Mouse (Mus musculus): ENCODE measurements around the gene Prickle2.

The Prickle2 gene

DNA sequence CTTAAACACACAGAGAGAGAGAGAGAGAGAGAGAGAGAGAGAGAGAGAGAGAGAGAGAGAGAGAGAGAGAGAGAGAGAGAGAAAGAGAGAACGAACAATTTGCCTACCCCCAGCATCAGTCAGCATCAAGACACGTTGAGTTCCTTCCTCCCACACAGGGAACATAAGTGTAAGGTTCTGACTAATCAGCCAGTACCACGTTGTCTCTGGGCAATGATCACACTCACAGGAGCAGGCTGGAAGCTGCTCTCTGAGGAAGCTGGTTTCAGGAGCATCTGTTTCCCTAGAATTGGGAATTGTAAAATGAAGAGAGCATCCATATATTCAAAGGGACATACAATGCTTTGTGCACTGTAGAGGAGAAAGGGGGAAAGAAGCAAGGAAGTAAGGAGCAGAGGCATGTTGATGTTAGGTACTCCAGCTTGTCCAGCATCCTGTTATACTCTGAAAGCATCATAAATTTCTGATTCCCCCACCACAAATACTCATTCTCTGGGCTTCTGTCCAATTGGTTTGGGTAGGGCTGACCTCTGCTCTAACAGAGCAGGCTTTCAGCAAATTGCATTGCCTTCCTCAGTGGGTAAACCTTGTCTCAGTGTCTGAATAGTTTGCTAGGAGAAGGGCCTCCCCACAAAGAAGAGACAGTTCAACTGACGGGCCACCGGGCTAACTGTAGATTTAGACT lies 116.4 kb downstream of the Prickle2 start:
- no peak for DNase-seq (ENCODE audit: low read depth, low spot score)

DNA sequence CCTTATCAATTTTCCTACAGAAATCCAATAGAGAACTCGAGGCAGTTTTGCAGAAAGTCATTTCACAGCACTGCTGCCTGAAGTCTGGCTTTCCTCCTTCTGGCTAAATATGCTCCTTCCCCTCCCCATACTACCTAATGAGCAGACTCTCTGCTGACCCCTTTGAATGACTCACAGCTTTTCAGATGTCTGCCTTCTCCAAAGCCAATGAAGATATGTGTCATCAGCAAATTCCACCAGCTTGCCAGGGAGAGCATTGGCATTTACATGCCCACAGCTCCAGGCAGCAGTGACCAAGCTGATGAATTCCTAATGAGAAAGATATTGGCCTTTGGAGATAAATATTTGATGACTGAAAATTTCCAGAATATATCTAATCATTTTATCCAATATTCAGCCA lies 121.9 kb downstream of the Prickle2 start:
- DNase-seq (ENCODE audit: low read depth, low spot score) = no peak

DNA sequence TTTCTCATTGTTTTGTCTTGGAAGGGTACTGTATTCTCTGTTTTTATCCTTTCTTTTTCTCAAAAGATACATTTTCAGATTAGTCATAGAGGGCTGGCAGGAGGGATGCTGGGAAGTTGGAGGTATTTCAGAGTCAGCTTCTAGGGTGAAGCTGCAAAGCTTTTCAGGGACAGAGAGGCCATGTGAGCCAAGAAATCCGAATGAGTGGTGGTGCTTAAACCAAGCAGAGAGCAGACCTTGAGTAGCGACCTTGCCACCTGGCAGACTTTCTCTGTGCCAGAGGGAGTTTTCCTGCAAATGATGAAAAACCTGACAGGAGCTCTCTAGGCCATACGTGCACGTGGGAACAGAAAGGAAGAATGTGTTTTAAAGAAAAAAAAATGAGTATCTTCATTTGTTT lies 130.7 kb downstream of the Prickle2 start:
- DNase-seq (ENCODE audit: low read depth, low spot score) = no peak

DNA sequence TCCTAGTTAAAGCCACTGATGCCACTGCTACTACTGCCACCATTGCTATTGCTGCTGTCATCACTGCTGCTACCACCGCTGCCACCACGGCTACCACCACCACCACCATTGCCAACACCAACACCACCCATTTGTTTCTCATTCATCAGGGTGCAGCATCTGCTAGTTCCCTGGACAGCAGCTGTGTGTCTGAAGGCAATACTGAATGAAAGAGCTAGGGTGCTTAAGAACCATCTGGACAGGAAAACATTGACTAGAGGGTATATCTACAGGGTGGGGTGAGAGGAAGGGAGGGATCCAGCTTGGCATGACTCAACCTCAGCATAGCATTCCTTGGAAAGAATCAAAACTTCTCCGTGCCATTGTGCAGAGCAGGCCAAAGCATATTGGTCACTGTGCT lies 133.8 kb downstream of the Prickle2 start:
- DNase-seq (ENCODE audit: low read depth, low spot score) = no peak

DNA sequence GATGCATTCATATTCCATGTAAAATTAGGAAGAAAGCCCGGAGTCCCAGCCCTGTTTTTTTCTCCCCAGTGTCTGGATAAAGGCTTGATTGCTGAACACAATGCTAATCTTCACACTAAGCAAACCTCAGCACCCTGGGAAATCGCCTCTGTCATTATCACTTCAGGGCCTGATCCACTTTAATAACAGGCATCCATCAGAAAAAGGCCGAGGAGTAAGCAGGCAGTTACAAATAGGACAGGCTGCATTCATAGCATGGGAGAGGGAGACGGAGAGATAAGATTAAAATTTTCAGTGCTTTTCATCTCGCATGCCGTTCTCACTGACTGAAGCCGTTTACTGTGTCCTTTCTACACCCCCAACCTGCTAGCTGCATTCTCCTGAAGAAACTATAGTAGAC lies 135.9 kb downstream of the Prickle2 start:
- no peak for DNase-seq (ENCODE audit: low read depth, low spot score)

DNA sequence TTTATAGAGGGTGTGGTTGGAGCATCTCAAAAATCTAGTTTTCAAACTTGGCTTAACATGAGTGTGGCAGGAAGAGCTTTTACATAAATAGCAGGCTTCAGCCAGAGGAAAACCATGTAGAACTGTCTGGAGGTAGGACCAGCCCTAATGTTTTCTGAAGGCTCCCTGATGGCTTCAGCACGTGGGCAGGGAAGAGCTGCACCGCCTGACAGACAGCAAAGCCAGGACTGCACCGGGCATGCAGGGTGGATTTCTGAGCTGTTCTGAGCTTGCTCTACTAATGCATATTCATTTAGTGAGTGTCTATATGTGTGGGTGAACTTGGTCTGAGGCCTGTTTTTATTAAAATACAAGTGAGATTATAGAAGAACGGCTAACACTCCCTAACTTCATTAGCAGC lies 136.7 kb downstream of the Prickle2 start:
- DNase-seq (ENCODE audit: low read depth, low spot score) = no peak

DNA sequence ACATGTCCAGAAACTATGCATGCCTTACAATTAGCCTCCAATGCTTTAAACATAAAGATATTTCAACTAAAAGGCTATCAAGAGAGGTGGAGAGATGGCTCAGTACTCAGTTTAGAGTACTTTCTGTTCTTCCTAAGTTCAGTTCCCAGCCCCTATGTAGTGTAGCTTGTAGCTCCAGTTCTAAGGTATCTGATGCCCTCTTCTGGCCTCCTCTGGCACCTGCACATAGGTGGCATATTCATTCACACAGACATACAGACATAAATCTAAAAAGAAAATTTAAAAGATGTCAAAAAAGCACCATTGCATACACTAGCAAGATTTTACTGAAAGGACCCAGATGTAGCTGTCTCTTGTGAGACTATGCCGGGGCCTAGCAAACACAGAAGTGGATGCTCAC lies 146.7 kb downstream of the Prickle2 start:
- no peak for DNase-seq (ENCODE audit: low read depth, low spot score)

DNA sequence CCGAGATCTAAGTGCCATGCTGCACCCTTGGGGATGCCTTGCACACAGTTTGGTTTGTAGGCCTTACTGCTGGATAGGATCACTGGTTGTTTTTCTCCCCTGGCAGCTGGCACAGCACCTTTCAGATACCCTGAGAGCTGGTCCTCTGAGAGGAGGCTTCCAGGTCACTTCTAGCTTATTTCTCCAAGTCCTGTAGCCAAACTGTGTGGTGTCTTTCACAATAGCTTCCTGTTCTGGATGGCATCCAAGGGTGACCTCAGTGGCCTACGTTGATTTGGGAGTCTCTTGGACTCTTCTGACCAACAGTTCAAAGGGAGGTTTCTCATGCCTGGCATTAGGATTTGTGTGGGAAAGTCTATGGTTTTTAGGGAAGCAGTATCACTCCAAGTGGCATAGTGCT lies 150.3 kb downstream of the Prickle2 start:
- no peak for DNase-seq (ENCODE audit: low read depth, low spot score)

DNA sequence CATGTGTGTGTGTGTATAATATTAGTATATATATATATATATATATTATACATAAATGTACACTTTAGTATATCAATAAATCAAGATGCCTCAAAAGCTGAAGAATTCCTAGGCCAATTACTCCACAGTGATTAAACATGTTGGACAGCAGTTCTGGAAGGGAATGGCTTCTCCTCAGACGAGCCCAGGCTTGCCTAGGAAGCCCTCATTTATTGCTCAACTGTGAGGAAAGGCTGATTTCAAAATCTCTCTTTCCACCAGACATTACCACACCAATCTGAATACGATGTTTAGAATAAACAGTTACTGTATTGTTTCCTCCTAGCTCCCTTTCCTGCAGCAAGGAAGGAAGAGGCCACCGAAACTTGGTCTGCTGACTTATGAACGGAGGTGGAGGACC lies 152.9 kb downstream of the Prickle2 start:
- no peak for DNase-seq (ENCODE audit: low read depth, low spot score)

DNA sequence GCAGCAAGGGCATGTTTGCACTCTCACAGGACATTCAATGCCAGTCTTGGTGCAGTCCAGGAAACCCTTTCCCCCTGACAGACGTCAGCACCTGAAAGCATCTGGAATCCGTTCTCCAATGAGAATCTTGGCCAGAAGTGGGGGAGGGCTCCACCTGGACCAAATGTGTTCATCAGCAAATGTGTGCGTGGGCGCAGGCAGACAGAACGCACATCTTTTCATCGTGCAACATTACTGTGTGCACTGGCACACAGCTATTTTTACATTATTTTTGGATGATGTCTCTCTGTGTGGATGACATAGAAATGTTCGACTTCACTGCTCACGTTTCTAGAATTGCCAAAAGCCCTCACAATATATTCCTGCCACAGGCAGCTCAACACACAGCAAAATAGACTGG lies 156.7 kb downstream of the Prickle2 start:
- DNase-seq (ENCODE audit: low read depth, low spot score) = no peak

DNA sequence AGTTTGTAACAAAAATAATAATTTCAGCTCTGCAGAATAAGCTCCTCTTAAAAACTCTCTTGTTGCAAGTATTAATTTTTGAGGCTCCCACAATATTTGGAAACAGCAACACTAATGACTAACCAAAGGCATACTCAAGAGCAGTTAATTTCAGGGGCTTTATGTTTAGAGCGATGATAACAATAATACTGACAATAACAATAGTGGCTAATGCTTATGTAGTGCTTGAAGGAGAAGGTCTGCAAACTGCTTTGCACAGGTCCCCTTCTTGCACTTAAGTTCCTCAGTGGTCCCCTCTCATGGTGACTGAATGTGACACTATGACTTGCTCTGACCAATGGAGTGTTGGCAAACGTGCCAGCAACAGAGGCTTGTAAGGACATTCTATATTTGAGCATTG lies 160.8 kb downstream of the Prickle2 start:
- DNase-seq (ENCODE audit: low read depth, low spot score) = no peak

DNA sequence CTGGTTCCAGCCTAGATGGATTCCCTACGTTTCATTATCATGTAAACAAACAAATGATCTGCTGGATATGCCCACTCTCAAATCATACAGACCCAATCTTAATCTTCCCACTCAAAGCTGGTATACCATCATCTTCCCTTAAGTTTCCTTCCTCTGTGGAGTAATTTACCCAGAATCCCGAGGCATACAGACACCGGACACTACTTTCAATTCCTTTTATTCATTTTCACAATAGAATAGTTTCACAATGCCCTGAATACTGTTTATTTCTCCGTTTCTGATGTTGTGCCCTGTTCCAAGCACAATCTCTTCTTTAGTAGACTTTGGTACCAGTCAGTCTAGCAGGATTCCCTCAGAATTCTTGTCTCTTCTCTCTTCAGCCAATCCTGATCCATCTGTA lies 162.1 kb downstream of the Prickle2 start:
- DNase-seq (ENCODE audit: low read depth, low spot score) = no peak

DNA sequence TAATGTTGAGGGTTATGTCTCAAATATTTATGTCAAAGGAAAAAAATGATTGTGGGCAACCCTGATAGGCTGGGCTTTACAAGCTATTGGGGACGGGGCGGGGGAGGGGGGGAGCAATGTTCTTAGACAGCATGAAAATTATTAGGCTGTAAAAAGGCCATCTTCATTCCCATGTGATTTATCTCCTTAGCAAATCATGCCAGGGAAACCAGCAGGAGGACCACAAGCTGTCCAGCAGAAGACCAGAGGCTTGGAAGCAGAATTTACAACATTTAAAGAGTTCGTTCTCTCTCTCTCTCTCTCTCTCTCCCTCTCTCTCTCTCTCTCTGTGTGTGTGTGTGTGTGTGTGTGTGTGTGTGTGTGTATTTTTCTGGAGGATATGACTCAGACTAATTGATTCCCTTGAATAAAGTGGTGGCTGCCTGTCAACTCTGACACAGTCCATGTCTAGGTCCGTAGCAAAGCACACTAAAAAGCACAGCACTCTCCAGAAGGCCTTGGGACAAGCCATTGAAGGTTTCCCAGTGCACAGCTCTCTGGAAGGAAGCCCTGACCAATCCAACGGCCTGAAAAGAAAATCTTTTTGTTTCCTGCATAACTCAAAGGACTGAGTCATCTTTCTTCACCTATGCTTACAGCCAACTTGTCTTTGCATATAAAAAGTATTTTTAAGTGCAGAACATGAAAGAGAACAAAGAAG lies 163.4 kb downstream of the Prickle2 start:
- DNase-seq (ENCODE audit: low read depth, low spot score) = no peak

DNA sequence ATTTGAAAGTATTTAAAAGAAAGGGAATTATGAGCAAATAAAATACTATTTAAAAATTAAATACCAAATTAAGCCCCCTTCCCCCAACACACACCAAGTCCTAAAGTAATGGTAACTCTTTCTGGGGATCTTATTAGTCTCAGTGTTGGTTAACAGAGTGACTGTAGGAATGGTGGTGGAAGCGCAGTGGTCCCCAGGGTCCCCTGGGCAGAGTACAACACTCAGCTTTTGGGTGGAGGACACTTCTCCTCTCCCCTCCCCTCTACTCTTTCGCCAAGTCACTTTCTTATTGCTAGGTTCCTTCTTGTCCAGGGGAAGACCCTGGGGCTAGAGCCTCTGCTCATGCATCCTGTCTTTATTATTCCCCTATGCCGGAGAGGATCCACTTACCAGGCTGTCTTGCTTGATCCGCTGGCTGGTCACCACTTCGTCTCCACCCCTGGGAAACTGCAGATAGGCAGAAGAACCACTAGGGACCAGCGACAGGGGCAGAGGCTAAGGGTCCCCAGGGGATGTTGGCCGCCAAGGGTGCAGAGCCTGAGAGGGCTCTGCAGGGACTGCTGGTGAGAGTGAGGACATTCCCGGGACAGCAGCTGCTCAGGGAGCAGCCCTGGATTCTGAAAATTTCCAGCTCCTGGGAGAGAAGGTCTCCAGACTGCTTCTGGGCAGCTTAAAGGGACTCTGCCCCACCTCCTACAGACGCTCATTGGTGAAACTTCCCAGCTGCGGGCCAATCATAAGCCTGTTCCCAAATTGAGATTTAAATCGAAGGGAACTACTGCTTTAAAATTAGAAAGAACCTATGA lies 171.5 kb downstream of the Prickle2 start:
- DNase-seq (ENCODE audit: low read depth, low spot score) = peak; percentile 8

DNA sequence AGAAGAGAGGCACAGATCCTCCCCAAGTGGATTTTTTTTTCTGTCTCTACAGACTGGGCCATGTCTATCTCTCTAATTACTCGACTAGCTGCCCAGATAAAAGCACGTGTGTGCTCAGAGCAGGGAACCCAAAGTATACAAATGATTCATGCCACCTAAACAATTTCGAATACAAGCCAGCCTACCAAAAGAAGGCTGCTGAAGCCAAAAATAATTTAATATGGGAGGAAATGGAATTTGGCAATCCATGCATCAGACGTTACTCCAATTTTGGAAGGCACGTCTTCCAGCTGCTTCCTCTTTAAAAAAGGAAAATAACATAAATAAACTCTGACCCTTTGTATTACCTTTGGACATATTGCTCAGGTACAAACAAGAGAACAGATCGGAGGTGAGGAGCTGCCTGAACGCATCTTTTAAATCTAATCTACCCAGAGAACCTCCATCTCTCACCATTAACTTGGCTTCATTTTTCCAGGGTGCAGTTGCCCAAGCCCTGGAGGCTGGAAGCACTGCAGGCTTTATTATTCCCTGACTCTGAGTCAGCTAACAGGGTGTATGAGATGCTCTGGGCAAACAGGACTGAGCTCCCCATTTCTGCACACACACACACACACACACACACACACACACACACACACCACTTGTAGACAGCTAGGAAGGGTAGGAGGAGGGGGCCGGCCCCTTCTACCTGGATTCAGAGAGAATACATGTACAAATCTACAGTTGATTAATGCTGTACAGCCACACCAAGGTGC lies 172.5 kb downstream of the Prickle2 start:
- no peak for DNase-seq (ENCODE audit: low read depth, low spot score)

DNA sequence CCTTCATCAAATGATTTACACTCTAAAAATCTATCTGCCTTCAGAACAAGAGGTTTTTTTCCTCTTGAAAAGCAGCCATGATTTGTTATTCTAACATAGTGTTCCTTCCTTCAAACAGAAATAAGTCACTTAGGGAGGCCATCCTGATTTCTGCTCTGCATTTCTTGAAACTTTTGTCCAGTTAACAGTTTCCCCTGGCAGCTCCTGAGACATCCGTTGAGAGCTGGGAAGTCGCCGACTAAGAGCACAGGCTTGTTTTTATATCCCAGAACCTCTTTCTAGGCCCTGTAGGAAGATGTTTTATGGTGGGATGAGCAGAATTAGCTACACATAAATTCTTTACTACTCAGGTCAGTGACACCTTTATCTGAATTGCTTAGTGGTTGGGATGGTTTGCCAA lies 173.1 kb downstream of the Prickle2 start:
- no peak for DNase-seq (ENCODE audit: low read depth, low spot score)

DNA sequence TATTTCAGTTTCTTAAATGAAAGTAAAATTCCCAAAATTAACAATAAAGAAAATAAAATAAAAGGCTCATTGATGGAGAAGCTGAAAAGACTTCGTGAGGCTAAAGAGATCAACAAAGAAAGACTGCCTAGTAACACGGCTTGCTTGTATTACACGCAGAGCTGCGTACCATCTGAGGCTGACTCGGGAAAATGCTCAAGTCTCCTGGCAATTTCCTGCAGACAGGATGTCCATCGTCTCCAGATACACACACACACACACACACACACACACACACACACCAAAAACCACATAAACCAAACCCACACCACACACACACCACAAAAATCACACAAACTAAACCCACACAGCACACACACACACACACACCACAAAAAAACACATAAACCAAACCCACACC lies 173.6 kb downstream of the Prickle2 start:
- no peak for DNase-seq (ENCODE audit: low read depth, low spot score)

DNA sequence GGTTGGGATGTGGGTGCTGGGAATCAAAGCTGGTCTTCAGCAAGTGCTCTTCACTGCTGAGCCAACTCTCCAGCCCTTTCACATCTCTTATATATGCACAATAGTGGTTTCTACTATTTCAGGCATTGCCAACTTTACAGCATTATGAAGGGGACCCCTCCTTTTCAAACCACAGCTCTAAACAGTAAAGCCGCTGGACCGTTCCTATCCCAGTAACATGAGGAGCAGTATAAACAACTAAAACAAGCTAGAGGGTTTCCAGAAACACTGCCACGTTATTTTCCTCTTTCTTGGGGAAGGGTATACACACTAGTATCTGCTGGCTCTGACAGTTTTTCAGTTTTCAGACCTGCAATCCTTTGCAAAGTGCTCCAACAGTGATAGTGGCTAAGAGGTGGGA lies 179.7 kb downstream of the Prickle2 start:
- DNase-seq (ENCODE audit: low read depth, low spot score) = no peak

DNA sequence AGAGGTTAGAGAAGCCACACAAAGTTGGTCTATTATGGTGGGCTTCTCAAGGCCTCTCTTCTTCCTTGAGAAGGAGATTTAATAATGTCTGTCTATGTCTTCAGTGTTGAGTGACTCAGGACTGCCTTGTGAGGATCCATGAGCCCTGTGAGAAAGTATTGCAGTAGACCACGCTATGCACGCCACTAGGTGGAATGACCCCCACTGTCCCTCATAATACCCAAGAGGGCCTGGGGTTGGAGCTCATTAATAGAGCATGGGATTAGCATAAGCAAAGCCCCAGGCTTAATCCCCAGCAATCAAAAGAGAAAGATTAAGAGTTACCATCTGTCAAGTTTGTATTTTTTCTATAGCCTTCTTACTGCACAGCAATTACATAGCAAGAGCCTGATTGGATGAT lies 180.3 kb downstream of the Prickle2 start:
- peak; percentile 31 for DNase-seq (ENCODE audit: low read depth, low spot score)

DNA sequence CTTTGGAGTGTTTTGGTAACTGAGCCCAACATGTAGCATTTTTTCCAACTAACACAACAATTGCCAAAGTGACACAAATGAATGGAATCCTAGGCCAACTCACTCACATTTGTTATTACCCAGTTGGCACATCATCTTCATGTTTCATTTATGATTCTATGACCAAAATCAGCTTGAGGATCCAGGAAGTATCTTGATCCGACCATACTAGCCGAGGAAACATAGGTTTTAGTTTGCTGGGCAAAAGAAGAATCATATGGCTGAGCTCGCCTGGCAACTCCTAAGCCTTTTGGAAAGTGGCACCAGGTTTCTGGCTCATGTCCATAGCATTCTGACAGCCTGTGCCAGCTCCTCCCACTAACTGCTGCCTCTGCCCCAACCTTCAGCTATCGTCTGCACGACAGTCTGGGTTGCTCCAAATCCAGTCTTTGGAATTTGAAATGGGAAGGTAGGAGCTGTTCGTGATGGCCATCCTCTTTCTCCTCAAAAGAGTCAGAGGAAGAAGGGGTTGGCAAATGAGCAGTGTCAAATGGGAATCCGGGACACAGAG lies 184.4 kb downstream of the Prickle2 start:
- DNase-seq (ENCODE audit: low read depth, low spot score) = no peak

DNA sequence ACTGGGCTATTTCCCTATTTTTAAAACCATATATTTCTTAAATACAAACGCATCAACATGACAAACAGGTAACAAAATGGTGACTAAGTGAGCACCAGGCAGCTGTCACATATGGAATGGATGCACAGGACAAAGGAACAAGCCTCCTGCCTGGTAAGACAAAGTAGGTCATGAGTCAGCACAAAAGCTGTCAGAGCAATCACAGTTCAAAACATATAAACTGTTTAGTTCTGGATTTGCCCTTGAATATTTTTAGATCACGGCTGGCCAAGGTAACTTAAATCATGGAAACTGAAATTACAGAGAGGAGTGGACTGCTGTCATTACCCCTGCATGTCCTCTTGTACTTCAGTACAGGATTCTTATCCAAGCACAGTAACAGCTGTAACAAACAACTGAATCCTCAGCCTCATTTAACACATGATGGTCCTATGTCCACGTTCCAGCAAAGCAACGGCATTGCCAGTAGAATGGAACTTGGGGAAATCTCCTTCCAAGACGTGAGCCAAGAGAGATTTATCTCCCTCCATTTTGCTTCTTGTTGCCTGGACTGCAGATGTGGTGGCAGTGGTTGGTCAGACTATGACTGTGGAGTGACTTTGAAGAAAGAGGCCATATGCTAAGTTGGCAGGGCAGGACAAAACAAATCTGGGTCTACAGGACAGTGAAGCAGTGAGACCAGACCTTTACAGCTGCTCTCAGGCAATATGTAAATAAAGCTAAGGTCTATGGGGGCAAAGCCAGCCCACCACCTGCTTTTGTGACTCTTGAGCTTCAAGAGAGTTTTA lies 185.7 kb downstream of the Prickle2 start:
- no peak for DNase-seq (ENCODE audit: low read depth, low spot score)

Measured in retina, postnatal 7 days (tissue).